Mouse (Mus musculus): ENCODE results near the gene Olr1. TPM values are rescaled to one million over a fixed set of nuclear protein-coding genes. Genes with fewer than 3 reads are reported as not detected.

Gene Olr1
- total RNA-seq, 2 experiments from 2014 or later, result not detected

DNA sequence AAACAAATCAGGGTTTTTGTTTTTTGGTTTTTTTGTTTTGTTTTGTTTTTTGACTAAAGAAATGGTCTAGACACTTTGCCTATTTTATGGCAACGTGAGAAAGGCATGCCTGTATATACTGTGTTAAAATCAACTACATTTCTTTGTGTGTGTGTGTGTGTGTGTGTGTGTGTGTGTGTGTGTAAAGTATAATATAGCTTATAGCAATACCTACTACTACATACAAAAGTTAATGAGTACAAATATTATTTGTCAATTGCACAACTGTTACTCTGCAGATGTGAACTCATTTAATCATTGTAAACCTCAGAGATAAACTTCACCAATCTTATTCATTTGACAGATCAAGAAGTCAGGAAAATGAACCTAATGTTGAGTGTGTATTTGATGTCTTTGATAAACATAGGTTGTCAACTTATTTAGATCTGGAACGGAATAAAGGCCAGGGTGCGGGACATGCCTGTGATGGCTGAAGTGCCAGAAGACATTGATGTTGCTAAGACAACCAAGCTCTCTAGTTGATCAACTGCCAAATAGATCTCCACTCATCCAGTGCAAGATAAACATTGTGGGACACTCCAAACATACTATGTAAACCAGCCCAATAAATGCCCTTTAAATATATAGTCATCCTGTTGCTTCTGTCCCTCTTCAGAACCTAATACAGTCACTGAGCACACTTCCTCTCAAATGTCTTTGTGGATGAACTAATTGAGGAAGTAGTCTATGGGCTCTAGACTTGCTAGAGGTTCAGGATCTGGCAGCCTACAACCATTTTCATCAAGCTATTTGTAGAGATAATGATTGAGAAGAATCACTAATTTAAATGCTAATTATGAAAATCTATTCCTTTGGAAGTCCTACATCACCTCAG is 9.4 kb downstream of the Olr1 start:
- no peak overlapping the region for H3K4me3 ChIP-seq
- DNase-seq, result no peak
- TF ChIP-seq CTCF (IDR thresholded peaks at IDR 0.05), result no peak
- no peak overlapping the region for H3K27ac ChIP-seq
- intact Hi-C loops (cut with DNase I), result no loop called here

DNA sequence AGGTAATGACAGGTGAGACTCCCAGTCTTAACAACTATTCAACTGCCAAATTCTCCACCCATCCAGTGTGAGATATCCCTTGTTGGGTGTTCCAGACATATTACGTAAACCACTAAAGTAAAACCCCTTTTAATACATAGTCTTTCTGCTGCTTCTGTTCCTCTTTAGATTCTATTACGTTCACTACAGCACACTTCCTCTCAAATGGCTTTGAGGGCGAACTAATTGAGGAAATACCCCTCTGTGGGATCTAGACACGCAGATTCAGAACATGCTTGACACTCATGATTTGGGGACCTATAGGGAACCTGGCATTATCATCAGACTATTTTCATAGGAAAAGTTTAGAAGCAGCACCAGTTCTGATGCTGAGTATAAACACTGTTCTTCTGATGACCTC is 12.0 kb downstream of the Olr1 start:
- no peak for DNase-seq
- H3K4me3 ChIP-seq, result no peak overlapping the region
- no peak for TF ChIP-seq CTCF (IDR thresholded peaks at IDR 0.05)
- intact Hi-C loops (cut with DNase I), result no loop called here
- H3K27ac ChIP-seq, result no peak overlapping the region

DNA sequence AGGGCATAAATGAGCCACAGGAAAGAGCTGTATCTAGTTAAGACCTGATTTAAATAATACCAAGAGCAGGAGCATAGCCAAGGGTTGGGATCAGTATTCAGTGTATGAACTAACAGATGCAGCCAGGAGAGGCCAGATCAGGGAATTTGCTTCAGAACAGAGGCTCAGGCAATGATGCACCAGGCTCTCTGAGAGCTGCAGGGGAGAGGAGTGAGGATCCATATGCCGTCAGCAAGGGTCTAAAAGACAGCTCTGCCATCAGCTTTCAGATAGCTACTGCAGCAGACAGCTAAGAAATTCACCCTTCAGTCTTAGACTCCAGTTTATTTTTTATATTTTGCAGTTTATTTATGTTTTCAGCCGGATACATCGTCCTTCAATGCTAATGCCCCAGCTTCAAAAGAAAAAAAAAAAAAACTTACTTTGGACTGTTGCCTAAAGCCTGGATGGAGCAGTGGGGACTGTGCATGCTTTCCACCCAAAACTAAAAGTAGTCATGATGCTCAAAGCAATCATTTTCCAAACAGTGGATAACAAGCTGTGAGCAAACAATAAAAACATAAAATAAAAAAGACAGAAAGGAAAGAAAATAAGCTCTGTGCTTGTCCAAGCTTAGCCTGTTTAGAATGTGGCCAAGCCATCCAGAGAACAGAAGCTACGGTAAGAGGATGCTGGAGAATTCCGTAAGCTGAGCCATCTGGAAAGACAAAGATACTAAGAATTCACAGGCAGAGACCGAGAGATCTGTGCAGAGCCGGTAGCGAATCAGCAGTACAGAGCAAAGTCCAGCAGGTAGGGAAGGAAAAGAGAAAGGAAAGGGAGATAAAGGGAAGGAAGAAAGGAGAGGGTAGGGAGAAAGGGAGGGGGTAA is 26.6 kb downstream of the Olr1 start:
- no peak overlapping the region for H3K27ac ChIP-seq
- intact Hi-C loops (cut with DNase I), result no loop called here
- no peak overlapping the region for H3K4me3 ChIP-seq
- TF ChIP-seq CTCF (IDR thresholded peaks at IDR 0.05), result no peak
- DNase-seq, result no peak

DNA sequence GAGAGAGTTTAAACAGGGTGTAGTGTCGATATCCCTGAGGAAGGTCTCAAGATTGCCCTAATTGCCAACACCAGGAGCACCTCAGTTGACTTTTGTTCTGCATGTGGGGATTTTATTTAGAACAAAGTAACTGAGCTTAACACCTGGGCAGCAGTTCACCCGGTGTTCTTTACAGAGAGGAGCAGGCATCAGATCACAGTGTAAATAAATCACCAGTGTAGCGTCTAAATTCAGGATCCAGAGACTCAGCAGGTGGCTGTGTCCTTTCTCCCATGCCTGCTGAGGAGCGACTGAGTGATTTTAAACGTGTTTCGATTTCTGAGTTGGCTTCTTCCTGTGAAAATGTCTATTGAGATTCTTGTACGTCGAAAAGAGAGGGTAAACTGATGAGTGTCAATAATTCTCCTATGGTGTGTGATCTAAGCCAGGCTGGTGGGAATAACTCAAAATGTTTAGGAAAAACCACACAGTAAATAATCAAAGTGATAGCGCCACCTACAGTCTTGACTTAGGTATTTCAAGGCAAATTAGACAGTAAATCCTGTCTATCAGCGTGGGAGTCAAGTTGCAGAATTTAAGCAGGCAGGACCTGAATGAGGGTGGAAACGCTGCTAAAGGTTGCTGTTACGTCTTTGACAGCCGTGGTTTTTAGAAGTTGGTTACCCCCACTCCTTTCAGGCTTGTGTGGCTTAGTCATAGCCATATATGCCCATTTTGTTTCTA is 30.4 kb downstream of the Olr1 start:
- H3K27ac ChIP-seq, result no peak overlapping the region
- intact Hi-C loops (cut with DNase I), result loop anchor here (2.0 kb wide), 1 partner anchor 84 kb away; no protein-coding TSS in a partner anchor
- peak overlapping the region; percentile 15; the same call in 1 of the 2 replicates for H3K4me3 ChIP-seq
- peak; percentile 68 for TF ChIP-seq CTCF (IDR thresholded peaks at IDR 0.05)
- no peak for DNase-seq

DNA sequence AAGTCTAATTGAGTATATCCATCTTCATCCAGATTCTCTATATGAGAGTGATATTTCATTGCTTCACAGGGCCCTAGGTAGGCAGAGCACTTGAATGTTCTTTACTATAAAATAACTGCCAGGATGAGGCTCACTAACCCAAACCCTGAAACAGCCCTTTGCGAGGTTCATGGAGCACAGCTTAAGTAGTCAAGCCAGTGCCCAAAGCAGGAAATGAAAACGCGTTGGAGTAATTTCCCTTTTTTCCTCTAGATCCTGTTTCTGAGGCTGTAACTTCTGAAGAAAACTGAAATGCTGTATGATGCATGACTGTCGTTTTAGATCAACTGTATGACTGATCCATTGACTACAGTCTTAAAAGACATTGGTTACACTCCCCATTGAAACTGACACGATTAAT is 34.3 kb downstream of the Olr1 start:
- no peak overlapping the region for H3K27ac ChIP-seq
- DNase-seq, result no peak
- intact Hi-C loops (cut with DNase I), result no loop called here
- TF ChIP-seq CTCF (IDR thresholded peaks at IDR 0.05), result no peak
- H3K4me3 ChIP-seq, result no peak overlapping the region

DNA sequence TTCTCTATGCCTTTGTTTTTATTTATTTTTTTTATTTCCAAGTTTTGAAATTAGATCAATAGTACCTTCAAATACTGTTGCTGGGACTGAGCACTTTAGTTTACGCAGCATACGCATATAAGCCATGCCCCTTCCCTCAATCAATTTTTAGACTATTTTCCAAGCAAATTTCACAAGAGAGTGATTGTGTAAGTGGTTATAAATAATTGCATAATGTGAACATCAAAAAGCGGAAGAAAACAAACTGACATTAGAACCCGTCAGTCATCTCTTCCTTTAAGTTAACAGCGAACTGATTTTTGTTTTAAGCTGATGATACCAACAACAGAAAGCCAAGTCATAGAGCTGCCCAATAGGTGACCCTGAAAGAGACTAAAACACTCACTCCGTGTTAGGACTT is 35.6 kb downstream of the Olr1 start:
- DNase-seq, result no peak
- H3K4me3 ChIP-seq, result no peak overlapping the region
- intact Hi-C loops (cut with DNase I), result no loop called here

DNA sequence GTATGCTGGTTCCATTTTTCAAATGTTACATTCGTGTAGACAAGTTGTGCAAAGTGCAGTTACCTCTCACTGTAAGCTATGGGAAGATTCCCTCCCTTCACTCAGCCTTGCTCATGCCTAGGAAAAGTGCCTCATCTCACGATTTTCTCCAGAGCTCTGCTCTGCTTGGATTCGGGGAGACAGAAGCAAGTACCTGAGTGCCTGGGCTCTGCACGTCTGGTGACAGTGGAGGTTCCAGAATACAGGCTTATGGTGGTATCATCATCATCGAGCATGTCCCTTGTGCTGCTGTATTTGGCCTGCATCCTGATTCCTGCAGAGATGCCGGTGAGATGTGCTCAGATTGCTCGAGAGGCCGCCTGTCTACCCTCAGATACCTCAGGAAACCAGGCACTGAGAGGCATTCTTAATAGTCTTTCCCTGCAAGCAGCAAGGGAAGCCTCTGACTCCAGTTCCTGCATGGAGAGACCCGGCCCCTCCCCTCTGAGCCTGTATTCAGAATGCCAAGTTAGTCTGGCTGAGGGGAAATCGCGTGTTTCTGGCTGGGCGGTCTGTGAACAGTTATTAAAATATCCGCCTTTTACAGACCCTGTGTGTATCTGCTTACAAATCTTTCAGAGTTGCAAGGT is 55.4 kb downstream of the Olr1 start, which contains the start of gene Clec1a:
Gene Clec1a (minus strand): TSS at position 590 of the 629 bp plus-strand sequence.
- DNase-seq, result peak; percentile 59
- peak within 1 kb of the TSS; percentile 69 for H3K4me3 ChIP-seq
- peak within 1 kb of the TSS; percentile 82 for H3K27ac ChIP-seq
- intact Hi-C loops (cut with DNase I), result no loop called here
- TF ChIP-seq CTCF (IDR thresholded peaks at IDR 0.05), result no peak

More for the DNA sequence above, 35.6 kb downstream of the Olr1 start:
- H3K27ac ChIP-seq, result no peak overlapping the region
- no peak for TF ChIP-seq CTCF (IDR thresholded peaks at IDR 0.05)

DNA sequence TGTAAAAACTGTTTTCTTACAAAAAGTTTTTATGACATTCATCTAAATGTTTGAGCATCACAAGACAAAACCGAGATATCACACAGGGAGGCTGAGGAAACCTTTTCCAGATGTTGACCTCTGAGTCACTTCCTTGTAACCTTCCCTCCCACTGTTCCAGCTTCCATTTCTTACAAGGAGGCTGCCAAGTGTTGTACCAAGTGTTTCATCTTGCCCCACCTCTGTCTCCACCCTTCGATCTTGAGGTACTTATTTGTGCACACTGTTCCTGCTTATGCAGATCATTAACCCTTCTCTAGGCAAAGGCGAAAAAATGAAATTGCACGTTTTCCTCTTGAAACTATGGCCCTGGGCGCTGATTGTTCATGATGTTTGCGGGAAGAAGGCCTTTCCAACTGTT is 57.2 kb downstream of the Olr1 start:
- intact Hi-C loops (cut with DNase I), result no loop called here
- TF ChIP-seq CTCF (IDR thresholded peaks at IDR 0.05), result no peak
- peak overlapping the region; percentile 82 for H3K27ac ChIP-seq
- H3K4me3 ChIP-seq, result peak overlapping the region; percentile 69
- DNase-seq, result no peak

DNA sequence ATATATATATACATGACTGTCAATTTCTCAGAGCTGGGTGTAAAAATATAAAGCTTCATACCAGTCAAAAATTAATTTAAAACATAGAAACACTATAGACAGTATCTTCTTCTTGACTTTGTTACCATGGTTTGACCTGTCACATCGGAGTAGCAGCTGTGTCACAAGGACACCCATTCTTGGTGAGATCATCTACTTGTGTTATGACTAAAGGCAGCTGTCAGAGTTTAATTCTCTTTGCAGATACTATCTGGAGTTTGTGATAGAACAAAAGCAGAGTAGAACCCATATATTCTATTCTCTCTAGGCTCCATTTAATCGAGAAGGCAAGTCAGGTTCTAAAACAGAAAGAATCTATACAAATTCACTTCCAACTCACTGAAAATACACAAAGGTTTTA is 68.9 kb downstream of the Olr1 start:
- Histone ChIP-seq H3K27ac (no peak overlapping the region), H3K4me3 (no peak overlapping the region)
- no peak for TF ChIP-seq CTCF (IDR thresholded peaks at IDR 0.05)
- intact Hi-C loops (cut with DNase I), result no loop called here
- DNase-seq, result no peak

DNA sequence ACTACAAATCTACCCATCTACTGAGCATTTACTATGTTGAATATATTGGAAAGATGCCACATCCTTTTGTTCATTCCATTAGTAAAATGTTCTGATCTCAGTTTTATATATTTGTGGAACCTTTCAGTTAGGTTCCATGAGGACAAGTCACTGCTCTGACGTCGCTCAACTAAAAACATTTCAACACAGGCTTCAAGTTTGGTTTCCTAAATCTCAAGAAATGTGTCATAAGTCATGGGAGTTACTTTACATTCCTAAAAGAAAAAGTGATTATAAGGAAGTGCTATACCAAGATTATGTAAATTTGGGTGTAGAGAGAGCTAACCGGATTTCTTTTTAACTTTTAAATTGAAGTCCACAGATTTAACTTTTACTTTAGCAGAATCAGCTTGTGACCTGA is 70.9 kb downstream of the Olr1 start:
- TF ChIP-seq CTCF (IDR thresholded peaks at IDR 0.05), result no peak
- Histone ChIP-seq H3K4me3 (no peak overlapping the region), H3K27ac (no peak overlapping the region)
- no peak for DNase-seq
- intact Hi-C loops (cut with DNase I), result no loop called here

Other genes starting within 250 kb of the Olr1 start
- gene Cd69, start 231.7 kb downstream of the Olr1 start, total RNA-seq (2021), result not detected
- not detected for gene 4922502D21Rik, start 175.4 kb downstream of the Olr1 start, total RNA-seq (2021)
- gene Clec12a, start 164.5 kb downstream of the Olr1 start, total RNA-seq (2021), result under 1 TPM in 1 of 2 experiments, not detected in 1; 0.14 TPM
- not detected for gene Clec12b, start 121.3 kb downstream of the Olr1 start, total RNA-seq (2021)
- under 1 TPM in 1 of 2 experiments, not detected in 1; 0.42 TPM for gene Clec1b, start 109.9 kb downstream of the Olr1 start, total RNA-seq (2021)
- gene Clec9a, start 98.3 kb downstream of the Olr1 start, total RNA-seq (2021), result not detected
- gene Clec1a, start 55.2 kb downstream of the Olr1 start, total RNA-seq (2021), result 1 to 10 TPM; 1.8 to 3.0 TPM
- not detected for gene Tmem52b, start 5.4 kb upstream of the Olr1 start, total RNA-seq (2021)
- 10 to 100 TPM; 64.0 to 81.6 TPM for gene Gabarapl1, start 26.0 kb upstream of the Olr1 start, total RNA-seq (2021)
- not detected for gene Klre1, start 70.7 kb upstream of the Olr1 start, total RNA-seq (2021)
- gene Klrd1, start 84.6 kb upstream of the Olr1 start, total RNA-seq (2021), result not detected
- not detected for gene Klrk1, start 116.7 kb upstream of the Olr1 start, total RNA-seq (2021)
- gene Klrc3, start 136.2 kb upstream of the Olr1 start, total RNA-seq (2021), result not detected
- not detected for gene Klrc2, start 153.5 kb upstream of the Olr1 start, total RNA-seq (2021)
- gene Klrc1, start 171.8 kb upstream of the Olr1 start, total RNA-seq (2021), result not detected
- not detected for gene Klri1, start 210.0 kb upstream of the Olr1 start, total RNA-seq (2021)
- gene Klri2, start 233.3 kb upstream of the Olr1 start, total RNA-seq (2021), result not detected

Data from gastrocnemius, adult 2 months (tissue).